Mouse (Mus musculus): ENCODE measurements around the gene Taar7a.

DNA sequence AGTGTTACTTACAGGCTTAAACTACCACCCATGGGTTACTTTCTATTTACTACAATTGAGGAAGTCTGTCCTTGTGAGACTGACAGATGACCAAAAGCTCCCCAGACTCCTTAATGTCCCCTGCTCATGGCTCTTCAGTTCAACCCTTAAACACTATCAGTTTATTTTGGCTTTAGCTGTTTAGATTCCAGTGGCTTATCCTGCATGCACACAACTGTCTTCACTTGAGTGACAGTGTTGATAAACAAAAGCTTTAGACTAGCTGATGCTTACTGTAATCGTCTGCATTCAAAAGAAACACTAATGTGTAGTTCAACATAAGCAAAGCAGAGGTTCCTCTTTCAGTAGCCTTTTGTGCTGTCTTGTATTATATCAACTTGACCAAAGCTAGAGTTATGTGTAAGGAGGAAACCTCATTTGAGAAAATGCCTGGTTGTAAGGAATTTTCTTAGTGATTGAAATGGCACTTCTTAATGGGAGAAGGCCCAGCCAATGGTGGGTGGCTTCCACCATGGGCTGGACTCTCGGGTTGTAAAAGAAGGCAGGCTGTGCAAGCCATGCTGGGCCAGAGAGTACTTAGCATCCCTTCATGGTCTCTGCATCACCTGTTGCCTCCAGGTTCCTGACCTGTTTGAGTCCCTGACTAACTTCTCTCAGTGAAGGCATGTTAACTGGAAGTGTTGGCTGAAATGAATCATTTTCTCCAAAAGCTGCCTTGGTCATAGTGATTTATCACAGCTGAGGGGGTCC, 47.0 kb upstream of the Taar7a start:
- TF ChIP-seq POLR2A (IDR thresholded peaks at IDR 0.05; ENCODE audit: borderline replicate concordance, extremely low read depth, low read depth, low read length), result no peak
- TF ChIP-seq CTCF (IDR thresholded peaks at IDR 0.05; ENCODE audit: insufficient read depth, low read length), result no peak
